Mouse (Mus musculus) C2C12 (cell line): ENCODE data around the gene Ctso. TPM values are rescaled to one million over a fixed set of nuclear protein-coding genes. Genes with fewer than 3 reads are reported as not detected.

ENCODE experiments used
- H3K27me3 ChIP-seq: one replicate; pipeline ENCODE4 v1.6.1; 2011; ENCODE audit not compliant: control insufficient read depth, insufficient read depth, insufficient read length
- H3K36me3 ChIP-seq: one replicate; pipeline ENCODE4 v1.6.1; 2011; ENCODE audit not compliant: control insufficient read depth, insufficient read depth
- H3K4me3 ChIP-seq: one replicate; pipeline ENCODE4 v1.5.1; 2011; ENCODE audit warnings: mild to moderate bottlenecking, control low read depth; ENCODE audit not compliant: poor library complexity, insufficient read depth, severe bottlenecking
- H3K79me2 ChIP-seq: one replicate; pipeline ENCODE4 v1.6.1; 2011; ENCODE audit not compliant: control insufficient read depth, insufficient read depth
- H3K79me3 ChIP-seq: one replicate; pipeline ENCODE4 v1.6.1; 2011; ENCODE audit warnings: low read depth, control low read depth
- H3ac ChIP-seq: one replicate; pipeline ENCODE3; 2011; ENCODE audit warnings: low read depth; ENCODE audit not compliant: control insufficient read depth, insufficient read length
- CEBPB ChIP-seq: IDR thresholded peaks from one replicate; pipeline ENCODE4 v1.6.1; 2011; ENCODE audit warnings: low read depth, mild to moderate bottlenecking, control low read depth, moderate library complexity
- CTCF ChIP-seq: IDR thresholded peaks from one replicate; pipeline ENCODE4 v1.5.1; 2011; ENCODE audit not compliant: control insufficient read depth, insufficient read depth, insufficient read length
- FOSL1 ChIP-seq: IDR thresholded peaks from one replicate; pipeline ENCODE4 v1.8.0; 2011; ENCODE audit warnings: mild to moderate bottlenecking, low read length; ENCODE audit not compliant: poor library complexity, insufficient read depth, severe bottlenecking
- MAX ChIP-seq: IDR thresholded peaks from one replicate; pipeline ENCODE4 v1.6.1; 2011; ENCODE audit warnings: mild to moderate bottlenecking, control low read depth
- MYOD1 ChIP-seq: IDR thresholded peaks from one replicate; pipeline ENCODE4 v1.6.1; 2011; ENCODE audit warnings: low read depth; ENCODE audit not compliant: control insufficient read depth, insufficient read length
- MYOG ChIP-seq: IDR thresholded peaks from one replicate; pipeline ENCODE4 v1.6.1; 2011; ENCODE audit not compliant: control insufficient read depth, insufficient read length; ENCODE audit errors: extremely low read depth
- USF1 ChIP-seq: IDR thresholded peaks from one replicate; pipeline ENCODE4 v1.6.1; 2011; ENCODE audit warnings: low read depth, mild to moderate bottlenecking, control low read depth, moderate library complexity
- polyA plus RNA-seq: library from polyadenylated mRNA; unstranded; fragments of >200 nt; fragmentation: generic; extraction: Trizol; gene quantifications from one replicate; pipeline ENCODE4 v1.2.1, GENCODE M21; 2012; ENCODE audit warnings: missing spikeins

The Ctso gene
- polyA plus RNA-seq, 1 experiment, result 0.83 TPM

DNA sequence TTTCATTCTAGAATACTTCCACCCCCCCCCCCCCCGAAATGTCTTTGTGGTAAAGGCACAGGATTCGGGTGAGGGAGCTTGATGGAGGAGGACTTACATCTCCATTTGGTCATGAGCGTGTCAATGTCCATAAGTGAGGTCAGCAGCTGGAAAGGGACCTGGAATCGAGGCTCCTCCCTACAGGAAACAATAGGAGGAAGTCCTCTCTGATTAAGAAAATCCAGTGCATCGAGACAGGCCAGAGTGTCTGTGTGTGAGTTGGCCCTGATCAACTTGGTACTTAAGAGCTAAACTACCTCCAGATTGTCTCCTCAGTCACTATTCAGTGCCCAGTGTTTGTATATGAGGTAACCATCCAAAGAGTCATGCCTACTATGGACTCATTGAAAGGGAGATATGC is 28.9 kb downstream of the Ctso start:
- H3K27me3 ChIP-seq, result no peaks in the 10 kb centered on the region
- no peak overlapping the region for H3K4me3 ChIP-seq
- TF ChIP-seq CTCF (no peak), MYOG (no peak), USF1 (no peak), FOSL1 (no peak), MYOD1 (no peak), CEBPB (no peak), MAX (no peak)
- no peaks in the 10 kb centered on the region for H3K79me3 ChIP-seq
- no peak overlapping the region for H3ac ChIP-seq
- no peaks in the 10 kb centered on the region for H3K79me2 ChIP-seq
- H3K36me3 ChIP-seq, result no peaks in the 10 kb centered on the region

GRCm38 (mm10) chr3:81963768-81964167 is 31.4 kb downstream of the Ctso start:
- no peaks in the 10 kb centered on the region for H3K27me3 ChIP-seq
- H3K79me3 ChIP-seq, result no peaks in the 10 kb centered on the region
- H3K4me3 ChIP-seq, result no peak overlapping the region
- no peak overlapping the region for H3ac ChIP-seq
- no peaks in the 10 kb centered on the region for H3K36me3 ChIP-seq
- TF ChIP-seq MAX, result no peak
- no peak for TF ChIP-seq CTCF
- TF ChIP-seq MYOG, result no peak
- no peak for TF ChIP-seq CEBPB
- no peak for TF ChIP-seq MYOD1
- no peak for TF ChIP-seq USF1
- no peak for TF ChIP-seq FOSL1
- H3K79me2 ChIP-seq, result no peaks in the 10 kb centered on the region

- no peak overlapping the region for H3ac ChIP-seq
- no peaks in the 10 kb centered on the region for H3K79me3 ChIP-seq
- TF ChIP-seq MYOD1, result no peak
- TF ChIP-seq MAX, result no peak
- TF ChIP-seq CTCF, result no peak
- TF ChIP-seq MYOG, result no peak
- TF ChIP-seq CEBPB, result no peak
- no peak for TF ChIP-seq USF1
- no peak for TF ChIP-seq FOSL1
- no peaks in the 10 kb centered on the region for H3K36me3 ChIP-seq
- H3K79me2 ChIP-seq, result no peaks in the 10 kb centered on the region
- no peaks in the 10 kb centered on the region for H3K27me3 ChIP-seq
- no peak overlapping the region for H3K4me3 ChIP-seq
Observed at GRCm38 (mm10) chr3:81964596-81964995, 32.2 kb downstream of the Ctso start.

GRCm38 (mm10) chr3:81975607-81976006 is 43.2 kb downstream of the Ctso start:
- H3K27me3 ChIP-seq, result peaks cover 4% of the 10 kb centered on the region
- no peak for TF ChIP-seq FOSL1
- no peak for TF ChIP-seq MYOG
- TF ChIP-seq MAX, result no peak
- no peak for TF ChIP-seq MYOD1
- TF ChIP-seq CTCF, result no peak
- no peak for TF ChIP-seq USF1
- no peak for TF ChIP-seq CEBPB
- no peak overlapping the region for H3ac ChIP-seq
- peaks cover 2% of the 10 kb centered on the region for H3K79me3 ChIP-seq
- no peaks in the 10 kb centered on the region for H3K36me3 ChIP-seq
- H3K4me3 ChIP-seq, result no peak overlapping the region
- no peaks in the 10 kb centered on the region for H3K79me2 ChIP-seq

DNA sequence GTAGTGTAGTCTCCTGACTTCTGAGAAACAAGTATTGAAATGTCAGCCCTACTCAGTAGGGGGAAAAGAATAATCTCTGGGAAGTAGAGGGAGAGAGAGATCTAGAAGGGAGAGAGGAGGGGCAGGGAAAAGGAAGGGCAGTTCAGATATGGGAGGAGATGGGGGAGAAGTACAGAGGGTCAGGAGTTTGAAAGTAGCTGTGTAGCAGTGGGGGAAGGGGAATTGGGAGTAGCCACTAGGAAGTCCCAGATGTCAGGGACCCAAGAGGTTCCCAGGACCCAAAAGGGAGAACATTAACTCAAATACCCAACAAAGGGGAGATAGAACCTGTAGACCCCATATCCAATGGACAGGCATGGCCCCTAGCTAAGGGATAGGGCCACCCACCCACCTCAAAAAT is 43.7 kb downstream of the Ctso start, which contains the start of gene Tdo2:
Tdo2 (minus strand) TSS at position 101 of the 400 bp plus-strand sequence.
- Histone ChIP-seq H3ac (no peak within 1 kb of the TSS), H3K79me3 (peaks cover 2% of the 10 kb centered on the region), H3K36me3 (no peaks in the 10 kb centered on the region), H3K27me3 (peaks cover 4% of the 10 kb centered on the region), H3K79me2 (no peaks in the 10 kb centered on the region), H3K4me3 (no peak within 1 kb of the TSS)
- TF ChIP-seq MYOD1 (no peak), MYOG (no peak), USF1 (no peak), FOSL1 (no peak), MAX (no peak)

- no peak overlapping the region for H3ac ChIP-seq
- no peaks in the 10 kb centered on the region for H3K36me3 ChIP-seq
- peaks cover 2% of the 10 kb centered on the region for H3K79me3 ChIP-seq
- H3K4me3 ChIP-seq, result no peak overlapping the region
- no peak for TF ChIP-seq CTCF
- no peak for TF ChIP-seq MYOD1
- TF ChIP-seq MAX, result no peak
- no peak for TF ChIP-seq MYOG
- no peak for TF ChIP-seq CEBPB
- no peak for TF ChIP-seq USF1
- no peak for TF ChIP-seq FOSL1
- no peaks in the 10 kb centered on the region for H3K27me3 ChIP-seq
- H3K79me2 ChIP-seq, result no peaks in the 10 kb centered on the region
Observed at GRCm38 (mm10) chr3:81981576-81981975, 49.2 kb downstream of the Ctso start.
